Mouse (Mus musculus) testis, postnatal 14 days (tissue): ENCODE measurements around the gene Olfr228.
"Not testable (repeated sequence)": the region's sequence is repeated elsewhere in the genome, so short reads cannot be mapped to it uniquely, and the experiment has no call there.

Source experiments
- DNase-seq: peaks from one replicate; pipeline ENCODE4 v3.0.0; 2021; ENCODE audit warnings: low spot score

Olfr228 gene

GRCm38 (mm10) chr2:86487286-86487685 lies at the start of gene Olfr228:
Gene Olfr228 (minus strand): TSS chr2:86487386.
- no peak for DNase-seq

GRCm38 (mm10) chr2:86530991-86531390 lies 43.8 kb upstream of the Olfr228 start:
- DNase-seq, result no peak

DNA sequence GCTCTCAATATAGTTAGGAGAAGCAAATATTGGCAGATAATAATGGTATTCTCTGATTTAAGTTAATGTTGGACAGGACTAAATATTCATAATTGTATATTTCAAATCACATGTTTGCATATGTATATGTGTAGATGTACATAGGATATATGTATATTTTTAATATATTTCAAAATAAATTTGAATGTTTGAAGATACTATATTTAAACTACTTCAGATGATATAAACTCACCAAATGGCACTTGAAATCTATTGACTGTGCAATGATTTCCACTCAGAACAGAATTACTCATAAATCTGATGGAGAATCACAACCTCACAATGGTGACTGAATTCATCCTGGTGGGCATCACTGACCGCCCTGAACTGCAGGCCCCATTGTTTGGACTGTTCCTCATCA lies 21.0 kb upstream of the Olfr228 start, which contains the start of gene Olfr1076:
Gene Olfr1076, plus strand, starts transcription at position 301 of the 400 bp plus-strand sequence.
- no peak for DNase-seq

GRCm38 (mm10) chr2:86464442-86465109 lies 22.6 kb downstream of the Olfr228 start:
- peak; percentile 23 for DNase-seq

- no peak for DNase-seq
Observed at GRCm38 (mm10) chr2:86460434-86460833, 26.8 kb downstream of the Olfr228 start.

GRCm38 (mm10) chr2:86456169-86456568 lies 31.0 kb downstream of the Olfr228 start, which contains the start of gene Olfr1066:
Gene Olfr1066 (minus strand): TSS chr2:86456269.
- no peak for DNase-seq

DNA sequence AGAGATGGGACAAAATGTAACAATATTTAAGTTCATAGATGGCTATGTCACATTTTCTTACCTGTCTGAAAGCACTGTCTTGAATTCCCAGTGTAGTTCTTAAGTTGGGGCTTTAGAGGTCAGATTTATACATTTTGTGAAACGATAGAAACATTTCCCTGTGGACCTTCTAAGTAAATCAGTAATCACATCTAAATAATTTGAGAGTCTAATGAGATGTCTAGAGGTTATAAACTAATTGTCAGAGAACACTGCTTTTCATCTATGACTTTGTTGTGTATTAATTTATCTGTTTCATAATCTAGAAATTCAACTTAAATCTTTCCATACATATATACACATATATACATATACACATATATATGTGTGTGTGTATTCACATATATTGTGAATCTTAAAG lies 36.7 kb downstream of the Olfr228 start, which contains the start of gene Olfr1065:
Gene Olfr1065, minus strand, starts transcription at position 101 of the 400 bp plus-strand sequence.
- DNase-seq, result not testable (repeated sequence)

- DNase-seq, result not testable (repeated sequence)
Observed at GRCm38 (mm10) chr2:86442101-86442500, 45.1 kb downstream of the Olfr228 start.
